Mouse (Mus musculus): ENCODE data around the gene Tjp3.

Gene Tjp3

GRCm38 (mm10) chr10:81291511-81292104 is at the start of gene Tjp3:
Gene Tjp3, minus strand, starts transcription at chr10:81291581.
- peak; percentile 69 for DNase-seq

DNA sequence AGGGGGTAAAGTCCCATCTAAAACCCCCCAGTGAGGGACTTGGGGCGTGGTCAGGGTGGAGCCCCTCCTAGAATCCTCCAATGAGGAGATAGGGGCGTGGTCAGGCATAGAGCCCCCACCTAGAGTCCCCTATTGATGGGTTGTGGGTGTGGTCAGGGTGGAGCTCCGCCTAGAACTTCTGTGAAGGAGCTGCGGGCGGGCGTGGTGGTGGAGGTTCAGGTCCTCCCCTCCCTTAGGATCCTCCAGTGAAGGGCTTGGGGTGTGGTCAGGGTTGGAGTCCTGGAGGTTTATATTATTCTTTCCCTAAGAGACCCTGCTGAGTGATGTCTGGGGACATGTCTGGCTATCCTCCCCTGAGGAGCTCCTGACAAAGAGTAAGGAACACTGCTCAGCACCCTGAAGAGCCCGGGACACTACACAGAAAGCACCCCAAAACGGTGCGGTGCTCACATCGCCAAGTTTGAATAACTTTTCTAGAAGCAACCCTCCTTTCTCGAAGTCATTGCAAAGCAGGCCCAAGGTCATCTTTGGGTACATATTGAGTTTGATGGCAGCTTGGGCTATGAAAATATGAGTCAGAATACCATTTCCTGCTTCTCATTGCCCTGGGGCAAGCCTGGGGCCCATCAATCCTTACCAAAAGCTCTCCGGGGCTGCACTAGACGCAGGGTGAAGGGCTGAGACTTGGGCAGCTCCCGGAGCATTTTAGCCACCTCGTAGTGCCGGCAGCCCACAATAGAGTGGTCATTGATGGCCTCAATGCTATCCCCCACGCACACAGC is 49.4 kb upstream of the Tjp3 start:
- peak; percentile 32 for DNase-seq

- no peak for DNase-seq
Measured at GRCm38 (mm10) chr10:81336558-81336957, 45.2 kb upstream of the Tjp3 start.

- DNase-seq: no peak
Measured at GRCm38 (mm10) chr10:81335393-81336340, 44.3 kb upstream of the Tjp3 start.

GRCm38 (mm10) chr10:81334324-81334723 is 42.9 kb upstream of the Tjp3 start:
- no peak for DNase-seq

DNA sequence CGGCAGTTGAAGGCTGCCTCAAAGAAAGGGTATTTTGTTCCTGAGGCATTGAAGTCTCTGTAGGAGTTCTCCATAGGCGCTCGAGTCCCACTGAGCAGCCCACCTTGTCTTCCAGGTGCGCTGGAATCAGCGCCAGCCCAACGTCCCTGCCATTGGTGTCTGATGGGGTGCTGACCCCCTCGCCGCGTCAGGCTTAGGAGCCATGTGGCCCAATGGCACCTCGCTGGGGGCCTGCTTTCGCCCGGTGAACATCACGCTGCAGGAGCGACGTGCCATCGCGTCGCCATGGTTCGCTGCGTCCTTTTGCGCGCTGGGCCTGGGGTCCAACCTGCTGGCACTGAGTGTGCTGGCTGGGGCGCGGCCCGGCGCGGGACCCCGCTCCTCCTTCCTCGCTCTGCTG is 40.9 kb upstream of the Tjp3 start:
- DNase-seq: no peak

GRCm38 (mm10) chr10:81330007-81330406 is 38.6 kb upstream of the Tjp3 start:
- DNase-seq: no peak

- DNase-seq: peak; percentile 22
Measured at GRCm38 (mm10) chr10:81329194-81329975, 38.0 kb upstream of the Tjp3 start.

GRCm38 (mm10) chr10:81328386-81328785 is 37.0 kb upstream of the Tjp3 start, which contains the start of gene Tbxa2r:
Gene Tbxa2r, plus strand, starts transcription at chr10:81328731.
- DNase-seq: no peak

- no peak for DNase-seq
Measured at GRCm38 (mm10) chr10:81327959-81328358, 36.6 kb upstream of the Tjp3 start.

DNA sequence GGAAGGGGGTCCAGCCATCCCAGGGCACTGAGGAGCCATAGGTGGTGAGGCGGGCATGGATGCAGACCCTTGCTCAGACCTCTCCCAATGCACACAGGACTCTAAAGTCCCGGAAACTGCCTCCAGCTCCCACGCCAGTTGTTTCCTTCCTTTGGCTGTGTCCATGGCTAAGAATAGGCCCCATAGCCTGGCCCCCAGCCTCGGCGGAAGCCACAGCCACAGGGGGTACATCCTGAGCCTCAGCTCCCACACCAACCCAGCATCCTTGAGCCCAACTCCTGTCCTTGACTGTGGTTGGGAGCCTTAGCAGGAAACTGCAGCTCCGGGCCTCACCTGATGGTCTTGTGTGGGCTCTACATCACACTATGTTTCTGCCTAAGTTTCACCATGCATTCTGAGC is 35.5 kb upstream of the Tjp3 start:
- DNase-seq: no peak

DNA sequence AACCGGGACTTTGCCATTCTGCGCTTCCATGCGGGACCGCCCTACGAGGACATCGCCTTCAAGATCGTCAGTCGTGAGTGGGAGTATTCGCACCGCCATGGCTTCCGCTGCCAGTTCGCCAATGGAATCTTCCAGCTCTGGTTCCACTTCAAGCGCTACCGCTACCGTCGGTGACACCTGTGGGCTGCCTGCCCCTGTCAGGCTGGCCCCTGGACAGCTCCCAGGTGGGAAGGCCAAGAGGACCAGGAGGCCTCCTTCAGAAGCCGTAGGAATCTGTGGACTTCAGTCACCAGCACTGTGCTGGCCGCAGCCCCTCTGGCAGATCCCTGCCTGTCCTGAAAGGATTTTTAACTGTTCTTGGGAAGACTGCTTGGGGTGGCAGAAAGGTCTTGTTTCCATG is 34.4 kb upstream of the Tjp3 start:
- DNase-seq: no peak

GRCm38 (mm10) chr10:81325176-81325575 is 33.8 kb upstream of the Tjp3 start:
- DNase-seq: peak; percentile 24

GRCm38 (mm10) chr10:81323791-81324530 is 32.6 kb upstream of the Tjp3 start:
- DNase-seq: peak; percentile 48

DNA sequence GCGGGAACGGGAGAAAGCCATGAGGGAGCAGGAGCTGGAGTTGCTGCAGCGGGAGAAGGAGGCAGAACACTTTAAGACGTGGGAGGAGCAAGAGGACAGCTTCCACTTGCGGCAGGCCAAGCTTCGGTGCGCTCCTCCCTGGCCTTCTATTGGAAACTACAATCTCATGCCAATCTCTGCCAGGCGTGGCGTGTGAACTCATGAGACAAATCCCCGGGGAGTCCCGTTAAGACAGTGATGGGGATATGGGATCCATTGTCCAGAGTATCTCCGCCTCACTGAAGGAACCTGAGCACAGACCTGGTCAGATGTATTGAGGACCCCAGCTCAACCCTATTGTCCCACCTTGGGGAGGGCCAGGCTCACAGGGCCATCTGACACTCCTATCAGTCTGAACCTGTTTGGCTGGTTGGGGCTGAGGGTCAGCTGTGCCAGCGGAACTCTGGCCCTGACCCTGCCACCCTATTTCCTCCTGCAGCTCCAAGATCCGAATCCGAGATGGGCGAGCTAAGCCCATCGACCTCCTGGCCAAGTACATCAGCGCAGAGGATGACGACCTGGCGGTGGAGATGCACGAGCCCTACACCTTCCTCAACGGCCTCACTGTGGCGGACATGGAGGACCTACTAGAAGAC is 31.9 kb upstream of the Tjp3 start:
- DNase-seq: peak; percentile 54

DNA sequence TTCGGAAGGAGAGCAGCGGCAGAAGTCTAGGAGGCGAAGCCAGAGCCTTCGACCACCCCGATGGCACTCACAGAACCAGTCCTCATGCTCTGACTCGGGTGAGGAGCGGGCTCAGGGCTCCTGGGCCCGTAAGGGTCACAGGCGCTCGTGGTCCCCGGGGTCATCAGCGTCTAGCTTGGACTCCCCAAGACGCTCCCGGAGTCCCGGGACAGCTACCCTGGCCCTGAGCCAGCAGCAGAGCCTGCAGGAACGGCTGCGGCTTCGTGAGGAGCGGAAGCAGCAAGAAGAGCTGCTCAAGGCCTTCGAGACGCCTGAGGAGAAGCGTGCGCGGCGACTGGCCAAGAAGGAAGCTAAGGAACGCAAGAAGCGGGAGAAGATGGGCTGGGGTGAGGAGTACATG is 31.1 kb upstream of the Tjp3 start:
- DNase-seq: peak; percentile 69

DNA sequence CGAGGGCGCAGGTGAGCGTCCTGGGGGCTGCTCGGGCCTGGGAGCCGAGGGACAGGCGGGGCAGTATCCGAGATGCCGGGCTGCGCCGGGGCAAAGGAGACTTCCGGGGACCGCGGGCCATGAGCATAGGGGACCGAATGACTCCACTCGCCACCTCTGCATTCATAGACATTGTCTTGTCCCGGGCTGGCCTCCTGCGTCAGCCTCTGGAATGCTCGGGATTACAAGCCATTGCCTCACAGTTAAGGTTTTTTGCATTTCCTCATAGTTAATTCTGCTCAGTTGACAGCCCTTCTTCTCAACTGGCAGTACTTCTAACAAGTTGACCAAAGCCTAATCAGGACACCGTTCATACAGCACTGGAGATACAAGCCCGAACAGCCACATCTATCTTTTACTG is 30.1 kb upstream of the Tjp3 start:
- peak; percentile 69 for DNase-seq

GRCm38 (mm10) chr10:81320550-81321347 is 29.4 kb upstream of the Tjp3 start, which contains the start of gene Cactin:
Gene Cactin, plus strand, starts transcription at chr10:81321103.
- DNase-seq: peak; percentile 100

DNA sequence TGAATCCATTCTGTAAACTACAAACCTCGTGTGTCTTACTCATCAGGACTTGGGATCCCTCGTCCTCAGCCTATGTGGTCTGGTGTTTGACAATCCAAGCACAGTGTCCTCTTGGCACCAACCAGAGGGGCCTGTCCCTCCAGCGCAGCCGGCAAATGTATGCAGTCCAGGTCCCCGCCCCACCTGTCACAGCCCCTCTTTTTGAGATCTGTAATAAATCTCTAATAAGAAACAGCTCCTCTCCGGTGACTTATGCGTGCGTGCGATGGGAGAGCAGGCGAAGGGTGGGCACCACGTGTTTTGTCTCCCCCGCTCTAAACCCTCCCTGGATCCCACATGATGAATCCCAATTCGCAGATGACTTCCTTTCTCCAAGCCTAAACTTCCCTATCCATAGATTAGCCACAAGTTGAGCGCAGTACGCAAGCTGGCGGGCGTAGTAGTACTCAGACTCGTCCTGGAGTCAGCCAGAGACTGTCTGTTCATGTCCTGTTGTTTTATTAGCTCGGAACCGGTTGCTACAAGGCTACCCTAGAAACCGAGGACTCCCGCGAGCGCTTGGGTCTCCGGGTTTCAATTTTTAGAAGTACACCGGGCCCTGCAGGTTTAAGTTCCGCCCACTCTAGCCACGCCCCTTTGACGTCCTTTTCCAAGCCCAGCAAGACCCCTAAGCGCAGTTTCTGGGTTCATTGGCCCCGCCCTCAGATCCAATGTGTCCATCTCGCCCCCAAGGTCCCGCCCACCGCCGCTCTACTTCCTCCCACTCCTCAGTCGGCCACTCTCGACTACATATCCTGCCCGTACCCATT is 28.6 kb upstream of the Tjp3 start:
- DNase-seq: no peak

DNA sequence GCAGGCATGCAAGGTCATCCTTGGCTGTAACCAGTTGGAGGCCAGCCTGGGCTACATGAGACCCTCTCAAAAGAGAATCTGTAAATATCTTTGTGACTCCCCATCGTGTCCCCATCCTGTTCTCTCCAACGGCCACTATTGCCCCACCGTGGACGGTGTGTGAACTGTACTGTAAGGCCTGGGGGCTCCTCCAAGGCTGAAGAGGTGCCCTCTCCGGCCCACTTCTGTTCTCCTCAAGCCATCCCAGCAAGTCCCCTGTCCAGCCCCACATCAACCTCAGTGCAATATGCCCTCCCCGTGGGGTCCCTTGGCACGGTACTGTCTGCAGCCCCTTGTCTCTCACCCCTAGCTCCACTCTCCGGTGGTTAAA is 27.9 kb upstream of the Tjp3 start:
- DNase-seq: no peak
